Mouse (Mus musculus) hindbrain, embryonic 12.5 days (tissue): ENCODE results near the gene Sh3pxd2a. TPM values are rescaled to one million over a fixed set of nuclear protein-coding genes. Genes with fewer than 3 reads are reported as not detected.

ENCODE experiments used
- ATAC-seq: fragments of 200-750 bp; cut with Nextera tagmentation; 2 replicates; pipeline ENCODE4 v1.8.0; 2017; ENCODE audit warnings: moderate TSS enrichment; ENCODE audit not compliant: low FRiP score
- H3K27ac ChIP-seq: fragments of 300-500 bp; sonication (generic); 2 replicates; pipeline ENCODE4 v1.5.1; 2016; ENCODE audit warnings: mild to moderate bottlenecking
- H3K27me3 ChIP-seq: fragments of 300-500 bp; sonication (generic); 2 replicates; pipeline ENCODE4 v1.6.1; 2016; ENCODE audit warnings: mild to moderate bottlenecking
- H3K36me3 ChIP-seq: fragments of 300-500 bp; sonication (generic); 2 replicates; pipeline ENCODE4 v1.6.1; 2016; ENCODE audit warnings: mild to moderate bottlenecking
- H3K4me1 ChIP-seq: fragments of 300-500 bp; sonication (generic); 2 replicates; pipeline ENCODE4 v1.6.1; 2016
- H3K4me2 ChIP-seq: fragments of 300-500 bp; sonication (generic); replicated peaks from 2 replicates; pipeline ENCODE4 v1.6.1; 2016; ENCODE audit warnings: mild to moderate bottlenecking
- H3K4me3 ChIP-seq: fragments of 300-500 bp; sonication (generic); 2 replicates; pipeline ENCODE4 v1.5.1; 2016; ENCODE audit warnings: mild to moderate bottlenecking
- H3K9ac ChIP-seq: fragments of 300-500 bp; sonication (generic); 2 replicates; pipeline ENCODE4 v1.6.1; 2016; ENCODE audit warnings: mild to moderate bottlenecking, moderate library complexity
- H3K9me3 ChIP-seq: fragments of 300-500 bp; sonication (generic); replicated peaks from 2 replicates; pipeline ENCODE4 v1.6.1; 2016; ENCODE audit warnings: mild to moderate bottlenecking
- WGBS: fragments of 180-500 bp; shearing (Covaris S2); methylation state at CpG from one replicate; pipeline ENCODE4 v1.1.7; 2016; 5-methylcytosine and 5-hydroxymethylcytosine counted together
- polyA plus RNA-seq: library from polyadenylated mRNA; unstranded; fragments of >200 nt; fragmentation: Nextera tagmentation; extraction: Ambion mirVana; gene quantifications from 2 replicates; pipeline ENCODE4 v1.2.1, GENCODE M21; 2016

Gene Sh3pxd2a
- polyA plus RNA-seq, 1 experiment from 2014 or later, result 3.9 TPM

- Histone ChIP-seq H3K9ac (no peak overlapping the region), H3K27ac (no peak overlapping the region), H3K27me3 (no peaks in the 10 kb centered on the region), H3K4me2 (no peak overlapping the region), H3K9me3 (no peaks in the 10 kb centered on the region), H3K4me3 (no peak overlapping the region), H3K4me1 (peaks cover 3% of the 10 kb centered on the region; the same call in 1 of the 2 replicates), H3K36me3 (0 out of 2 replicates have a peak, but pooled peaks cover 3% of the 10 kb centered on the region)
- WGBS, result 62% methylated on average over 4 of the region's 4 CpGs
- ATAC-seq, result peak; percentile 15; the same call in 1 of the 2 replicates
Observed at GRCm38 (mm10) chr19:47503625-47504024, 39.4 kb upstream of the Sh3pxd2a start.

DNA sequence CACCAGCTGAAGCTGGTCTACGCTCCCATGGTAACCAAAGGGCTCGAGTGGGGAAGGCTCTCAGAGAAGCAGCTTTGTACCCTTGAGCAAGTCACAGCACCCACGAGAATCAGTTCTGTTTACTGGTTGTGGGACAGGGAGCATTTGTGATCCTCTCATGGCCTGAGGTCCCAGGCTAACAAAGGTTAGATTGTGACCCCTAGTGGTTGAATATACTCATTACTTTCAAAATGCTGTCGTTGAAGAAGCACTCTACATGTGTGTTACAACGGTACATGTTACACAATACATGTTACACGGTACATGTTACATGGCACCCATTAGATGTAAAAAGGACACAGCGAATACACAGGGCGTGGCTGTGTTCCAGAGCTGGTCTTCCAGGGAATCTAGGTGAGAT is 38.4 kb upstream of the Sh3pxd2a start:
- Histone ChIP-seq H3K4me3 (no peak overlapping the region), H3K9ac (no peak overlapping the region), H3K27ac (no peak overlapping the region), H3K36me3 (0 out of 2 replicates have a peak, but pooled peaks cover 3% of the 10 kb centered on the region), H3K4me1 (peaks cover 3% of the 10 kb centered on the region; the same call in 1 of the 2 replicates), H3K4me2 (no peak overlapping the region), H3K9me3 (no peaks in the 10 kb centered on the region), H3K27me3 (no peaks in the 10 kb centered on the region)
- no peak for ATAC-seq
- 77% methylated on average over 8 of the region's 8 CpGs for WGBS

- no peaks in the 10 kb centered on the region for H3K27me3 ChIP-seq
- no peaks in the 10 kb centered on the region for H3K4me1 ChIP-seq
- 78% methylated on average over 11 of the region's 11 CpGs for WGBS
- no peak overlapping the region for H3K9ac ChIP-seq
- no peak overlapping the region for H3K27ac ChIP-seq
- H3K9me3 ChIP-seq, result no peaks in the 10 kb centered on the region
- 0 out of 2 replicates have a peak, but pooled peaks cover 3% of the 10 kb centered on the region for H3K36me3 ChIP-seq
- H3K4me2 ChIP-seq, result no peak overlapping the region
- H3K4me3 ChIP-seq, result no peak overlapping the region
- ATAC-seq, result no peak
Observed at GRCm38 (mm10) chr19:47500389-47501011, 36.3 kb upstream of the Sh3pxd2a start.

- Histone ChIP-seq H3K27me3 (no peaks in the 10 kb centered on the region), H3K4me1 (no peaks in the 10 kb centered on the region), H3K4me2 (no peak overlapping the region), H3K9ac (no peak overlapping the region), H3K36me3 (0 out of 2 replicates have a peak, but pooled peaks cover 3% of the 10 kb centered on the region), H3K4me3 (no peak overlapping the region), H3K27ac (no peak overlapping the region), H3K9me3 (no peaks in the 10 kb centered on the region)
- WGBS, result 85% methylated on average over 5 of the region's 5 CpGs
- ATAC-seq, result no peak
Observed at GRCm38 (mm10) chr19:47499841-47500240, 35.6 kb upstream of the Sh3pxd2a start.

DNA sequence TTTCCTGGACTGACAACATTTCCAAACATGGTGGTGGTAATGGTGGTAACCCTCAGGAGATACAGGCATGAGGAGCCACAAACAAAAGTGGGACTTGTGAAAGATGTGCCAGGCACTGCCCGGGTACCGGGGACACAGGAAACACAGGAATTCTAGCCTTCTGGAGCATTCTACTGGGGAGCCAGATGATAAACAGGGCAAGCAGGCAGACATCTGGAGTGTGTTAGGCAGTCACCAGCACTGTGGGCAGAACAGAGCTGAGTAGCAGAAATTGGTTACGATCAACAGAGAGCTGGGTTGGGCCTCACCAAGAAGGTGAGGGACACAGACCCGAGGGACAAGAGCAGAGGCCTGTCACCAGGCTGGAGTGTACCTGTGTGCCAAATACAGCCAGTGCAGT is 34.7 kb upstream of the Sh3pxd2a start:
- WGBS, result 72% methylated on average over 4 of the region's 4 CpGs
- no peak overlapping the region for H3K4me3 ChIP-seq

GRCm38 (mm10) chr19:47497736-47498135 is 33.5 kb upstream of the Sh3pxd2a start:
- ATAC-seq, result no peak
- Histone ChIP-seq H3K4me1 (peaks cover 19% of the 10 kb centered on the region), H3K4me3 (no peak overlapping the region), H3K9me3 (no peaks in the 10 kb centered on the region), H3K27ac (no peak overlapping the region), H3K4me2 (no peak overlapping the region), H3K27me3 (no peaks in the 10 kb centered on the region), H3K36me3 (0 out of 2 replicates have a peak, but pooled peaks cover 3% of the 10 kb centered on the region), H3K9ac (no peak overlapping the region)
- 90% methylated on average over 6 of the region's 6 CpGs for WGBS

More for the DNA sequence above, 34.7 kb upstream of the Sh3pxd2a start:
- no peak overlapping the region for H3K9ac ChIP-seq
- no peaks in the 10 kb centered on the region for H3K27me3 ChIP-seq
- peaks cover 6% of the 10 kb centered on the region; the same call in 1 of the 2 replicates for H3K4me1 ChIP-seq
- 0 out of 2 replicates have a peak, but pooled peaks cover 3% of the 10 kb centered on the region for H3K36me3 ChIP-seq
- H3K9me3 ChIP-seq, result no peaks in the 10 kb centered on the region
- ATAC-seq, result no peak
- H3K4me2 ChIP-seq, result no peak overlapping the region
- H3K27ac ChIP-seq, result no peak overlapping the region

GRCm38 (mm10) chr19:47497313-47497712 is 33.1 kb upstream of the Sh3pxd2a start:
- Histone ChIP-seq H3K36me3 (0 out of 2 replicates have a peak, but pooled peaks cover 3% of the 10 kb centered on the region), H3K9ac (no peak overlapping the region), H3K4me3 (no peak overlapping the region), H3K9me3 (no peaks in the 10 kb centered on the region), H3K4me2 (no peak overlapping the region), H3K4me1 (peaks cover 23% of the 10 kb centered on the region), H3K27me3 (no peaks in the 10 kb centered on the region), H3K27ac (no peak overlapping the region)
- ATAC-seq, result no peak
- WGBS, result 90% methylated on average over 9 of the region's 9 CpGs

DNA sequence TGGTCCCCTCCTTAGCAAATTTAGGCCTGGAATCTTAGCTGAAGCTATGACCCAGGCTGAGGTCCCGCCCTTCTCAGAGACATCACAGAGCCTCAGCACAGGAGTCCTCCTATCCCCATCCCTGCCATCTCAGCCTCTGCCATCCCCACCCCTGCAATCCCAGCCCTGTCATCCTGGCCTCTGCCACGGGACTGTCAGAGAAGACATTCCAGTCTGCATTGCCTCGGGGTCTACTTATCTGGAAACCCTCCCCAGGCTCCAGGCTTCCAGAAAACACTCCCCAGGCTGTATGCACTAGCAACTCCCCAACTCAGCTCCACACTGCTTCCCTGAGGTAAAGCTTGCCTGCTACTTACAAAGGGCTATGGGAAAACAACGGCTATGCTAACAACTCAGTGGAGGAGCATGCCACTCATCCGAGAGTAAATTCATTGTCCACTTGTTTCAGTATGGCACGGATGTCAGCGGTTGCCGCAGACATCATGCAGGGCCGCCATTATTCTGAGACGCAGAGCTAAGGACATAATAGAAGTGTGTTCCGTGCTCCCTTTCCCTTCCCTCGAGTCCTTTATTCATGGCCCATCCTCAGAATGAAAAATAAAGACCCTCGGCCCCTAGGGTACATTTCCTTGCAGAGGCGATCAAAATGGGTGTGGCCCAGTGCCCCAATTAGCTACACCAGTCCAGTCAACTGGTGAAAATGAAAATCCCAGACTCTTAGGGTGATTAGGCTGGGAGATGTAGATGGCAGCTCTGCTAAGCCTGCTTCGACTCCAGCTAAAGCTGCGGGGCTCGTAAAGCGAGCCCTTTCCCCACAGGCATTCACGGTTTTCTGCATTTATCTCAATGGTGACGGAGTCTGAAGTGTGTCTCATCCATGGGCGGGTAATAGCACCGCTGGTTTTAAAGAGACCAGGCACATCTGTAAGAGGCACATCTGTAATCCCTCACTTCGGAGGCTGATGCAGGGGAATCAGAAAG is 29.1 kb upstream of the Sh3pxd2a start:
- H3K9me3 ChIP-seq, result no peaks in the 10 kb centered on the region
- H3K4me3 ChIP-seq, result no peak overlapping the region
- 28% methylated on average over 23 of the region's 23 CpGs for whole genome bisulfite sequencing
- H3K4me1 ChIP-seq, result peaks cover 29% of the 10 kb centered on the region
- H3K9ac ChIP-seq, result no peak overlapping the region
- no peaks in the 10 kb centered on the region for H3K27me3 ChIP-seq
- peak; percentile 77 for ATAC-seq
- peak overlapping the region; percentile 74 for H3K27ac ChIP-seq
- H3K4me2 ChIP-seq, result peak overlapping the region; percentile 45
- H3K36me3 ChIP-seq, result no peaks in the 10 kb centered on the region

GRCm38 (mm10) chr19:47492422-47492821 is 28.2 kb upstream of the Sh3pxd2a start:
- no peaks in the 10 kb centered on the region for H3K36me3 ChIP-seq
- H3K4me1 ChIP-seq, result peaks cover 29% of the 10 kb centered on the region
- H3K4me2 ChIP-seq, result no peak overlapping the region
- ATAC-seq, result 0 out of 2 replicates have a peak, but pooled peaks have one; percentile 41
- peak overlapping the region; percentile 74 for H3K27ac ChIP-seq
- H3K9me3 ChIP-seq, result no peaks in the 10 kb centered on the region
- no peak overlapping the region for H3K9ac ChIP-seq
- H3K4me3 ChIP-seq, result no peak overlapping the region
- H3K27me3 ChIP-seq, result no peaks in the 10 kb centered on the region
- WGBS, result 31% methylated on average over 6 of the region's 6 CpGs

GRCm38 (mm10) chr19:47491853-47492252 is 27.7 kb upstream of the Sh3pxd2a start:
- 47% methylated on average over 2 of the region's 2 CpGs for WGBS
- Histone ChIP-seq H3K27ac (peak overlapping the region; percentile 52; the same call in 1 of the 2 replicates), H3K9ac (no peak overlapping the region), H3K4me2 (no peak overlapping the region), H3K9me3 (no peaks in the 10 kb centered on the region), H3K27me3 (no peaks in the 10 kb centered on the region), H3K4me1 (peaks cover 29% of the 10 kb centered on the region), H3K4me3 (no peak overlapping the region), H3K36me3 (no peaks in the 10 kb centered on the region)
- ATAC-seq, result no peak

DNA sequence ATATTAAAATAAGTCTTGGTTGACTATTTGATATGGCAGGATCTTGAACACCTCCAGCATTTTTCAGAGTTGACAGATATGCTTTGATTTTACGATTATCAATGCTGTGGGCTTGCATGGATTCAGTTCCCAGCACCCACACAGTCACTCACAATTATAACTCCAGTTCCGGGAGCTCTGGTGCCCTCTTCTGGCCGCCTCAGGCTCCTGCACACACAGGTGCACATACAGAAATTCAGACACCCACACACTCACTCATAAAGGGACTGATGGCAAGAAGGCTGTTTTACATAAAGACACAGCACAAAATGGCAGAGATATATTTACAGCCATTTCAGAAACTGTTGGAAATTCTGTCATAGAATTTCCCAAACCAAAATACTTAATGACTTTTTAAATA is 25.0 kb upstream of the Sh3pxd2a start:
- no peak for ATAC-seq
- no peak overlapping the region for H3K9ac ChIP-seq
- 78% methylated on average over 3 of the region's 3 CpGs for WGBS
- no peak overlapping the region for H3K4me3 ChIP-seq
- no peaks in the 10 kb centered on the region for H3K9me3 ChIP-seq
- peaks cover 31% of the 10 kb centered on the region for H3K4me1 ChIP-seq
- no peak overlapping the region for H3K4me2 ChIP-seq
- H3K27me3 ChIP-seq, result no peaks in the 10 kb centered on the region
- H3K27ac ChIP-seq, result no peak overlapping the region
- H3K36me3 ChIP-seq, result no peaks in the 10 kb centered on the region

DNA sequence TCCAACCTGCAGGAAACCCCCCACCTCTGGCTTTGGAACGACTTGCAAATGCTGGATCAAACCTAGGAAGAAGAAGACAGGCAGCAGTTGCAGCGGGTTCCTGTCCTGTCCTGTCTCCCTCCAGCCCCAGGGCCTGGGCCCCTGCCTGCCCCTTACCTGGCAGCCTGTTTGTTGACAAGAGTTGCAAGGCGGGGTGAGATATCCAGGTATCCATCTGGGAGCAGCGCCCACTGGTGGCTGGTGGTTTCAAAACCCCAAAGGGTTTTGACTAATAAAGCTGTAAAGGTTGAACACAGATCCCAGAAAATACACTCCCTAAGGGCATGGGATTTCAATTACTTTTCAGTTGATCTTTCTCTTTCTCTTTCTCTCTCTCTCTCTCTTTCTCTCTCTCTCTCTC is 24.0 kb upstream of the Sh3pxd2a start:
- Histone ChIP-seq H3K4me3 (no peak overlapping the region), H3K4me1 (peaks cover 23% of the 10 kb centered on the region), H3K4me2 (no peak overlapping the region), H3K36me3 (no peaks in the 10 kb centered on the region), H3K9ac (no peak overlapping the region), H3K27ac (no peak overlapping the region), H3K9me3 (no peaks in the 10 kb centered on the region), H3K27me3 (no peaks in the 10 kb centered on the region)
- WGBS, result 42% methylated on average over 4 of the region's 4 CpGs
- ATAC-seq, result no peak
